Mouse (Mus musculus) embryonic fibroblast, embryonic 13.5 days (primary cell): Measurements from ENCODE around the gene Rasgef1b.

ENCODE experiments used
- CTCF ChIP-seq: IDR thresholded peaks from 2 replicates; pipeline ENCODE4 v1.5.1; 2011; ENCODE audit warnings: mild to moderate bottlenecking, control low read depth, low read length, moderate library complexity, borderline replicate concordance; ENCODE audit not compliant: insufficient read depth
- POLR2A ChIP-seq: IDR thresholded peaks from 2 replicates; pipeline ENCODE4 v1.6.1; 2011; ENCODE audit warnings: low read depth, mild to moderate bottlenecking, control low read depth, low read length, moderate library complexity

- no peak for TF ChIP-seq CTCF
- no peak for TF ChIP-seq POLR2A
Observed at GRCm38 (mm10) chr5:99261121-99261724, 467.6 kb downstream of the Rasgef1b start.
